Mouse (Mus musculus) forebrain, embryonic 16.5 days (tissue): ENCODE data around the gene Chmp4b. TPM values are rescaled to one million over a fixed set of nuclear protein-coding genes. Genes with fewer than 3 reads are reported as not detected.

Experiments
- ATAC-seq: fragments of 200-750 bp; cut with Nextera tagmentation; 2 replicates; pipeline ENCODE4 v1.8.0; 2017; ENCODE audit warnings: mild to moderate bottlenecking, moderate library complexity
- H3K27ac ChIP-seq: fragments of 300-500 bp; sonication (generic); 2 replicates; pipeline ENCODE4 v1.5.1; 2014; ENCODE audit warnings: low read length, control low read depth
- H3K27me3 ChIP-seq: fragments of 300-500 bp; sonication (generic); replicated peaks from 2 replicates; pipeline ENCODE4 v1.6.1; 2014; ENCODE audit warnings: low read length; ENCODE audit not compliant: control insufficient read depth, insufficient read depth
- H3K36me3 ChIP-seq: fragments of 300-500 bp; sonication (generic); 2 replicates; pipeline ENCODE4 v1.6.1; 2014; ENCODE audit not compliant: control insufficient read depth, insufficient read depth
- H3K4me1 ChIP-seq: fragments of 300-500 bp; sonication (generic); replicated peaks from 2 replicates; pipeline ENCODE4 v1.6.1; 2014; ENCODE audit warnings: low read length; ENCODE audit not compliant: control insufficient read depth, insufficient read depth
- H3K4me2 ChIP-seq: fragments of 300-500 bp; sonication (generic); 2 replicates; pipeline ENCODE4 v1.6.1; 2014; ENCODE audit warnings: mild to moderate bottlenecking, low read length, control low read depth
- H3K4me3 ChIP-seq: fragments of 300-500 bp; sonication (generic); replicated peaks from 2 replicates; pipeline ENCODE4 v1.5.1; 2014; ENCODE audit warnings: mild to moderate bottlenecking, low read length, control low read depth
- H3K9ac ChIP-seq: fragments of 300-500 bp; sonication (generic); replicated peaks from 2 replicates; pipeline ENCODE4 v1.6.1; 2014; ENCODE audit warnings: low read depth, low read length, control low read depth
- H3K9me3 ChIP-seq: fragments of 300-500 bp; sonication (generic); 2 replicates; pipeline ENCODE4 v1.6.1; 2016; ENCODE audit warnings: low read length; ENCODE audit not compliant: control insufficient read depth
- WGBS: fragments of 180-500 bp; shearing (Covaris S2); extraction: QIAGEN DNeasy Blood & Tissue Kit; methylation state at CpG from one replicate; pipeline ENCODE4 v1.1.7; 2014; 5-methylcytosine and 5-hydroxymethylcytosine counted together
- polyA plus RNA-seq: library from polyadenylated mRNA; unstranded; fragments of >200 nt; fragmentation: Nextera tagmentation; extraction: Ambion mirVana; gene quantifications from 2 replicates; pipeline ENCODE4 v1.2.1, GENCODE M21; 2015

Gene Chmp4b
- polyA plus RNA-seq, 1 experiment from 2014 or later = 19.5 TPM

DNA sequence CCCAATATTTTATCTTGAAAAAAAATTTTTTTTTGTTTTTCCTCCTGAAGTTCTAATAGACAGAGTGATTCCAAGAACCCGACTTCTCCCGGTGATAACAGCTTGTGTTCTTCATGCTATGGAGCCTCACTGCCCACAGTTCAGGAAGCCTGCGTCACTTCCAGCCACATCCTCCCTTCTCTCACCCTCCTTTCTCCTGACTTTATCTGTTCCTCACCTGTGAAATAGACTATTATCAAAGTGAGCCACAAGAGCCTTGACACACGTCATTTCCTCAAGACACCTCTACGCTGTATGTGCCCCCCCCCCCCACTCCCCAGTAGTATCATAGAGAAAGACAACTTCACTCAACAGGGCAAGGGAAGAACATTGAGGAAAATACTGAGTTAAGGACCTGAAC lies 35.8 kb upstream of the Chmp4b start:
- Histone ChIP-seq H3K9ac (no peak overlapping the region), H3K36me3 (no peaks in the 10 kb centered on the region), H3K27me3 (no peaks in the 10 kb centered on the region), H3K4me2 (no peak overlapping the region), H3K27ac (no peak overlapping the region), H3K9me3 (no peaks in the 10 kb centered on the region), H3K4me3 (no peak overlapping the region), H3K4me1 (peaks cover 19% of the 10 kb centered on the region)
- ATAC-seq = no peak
- WGBS = 95% methylated on average over 5 of the region's 5 CpGs

DNA sequence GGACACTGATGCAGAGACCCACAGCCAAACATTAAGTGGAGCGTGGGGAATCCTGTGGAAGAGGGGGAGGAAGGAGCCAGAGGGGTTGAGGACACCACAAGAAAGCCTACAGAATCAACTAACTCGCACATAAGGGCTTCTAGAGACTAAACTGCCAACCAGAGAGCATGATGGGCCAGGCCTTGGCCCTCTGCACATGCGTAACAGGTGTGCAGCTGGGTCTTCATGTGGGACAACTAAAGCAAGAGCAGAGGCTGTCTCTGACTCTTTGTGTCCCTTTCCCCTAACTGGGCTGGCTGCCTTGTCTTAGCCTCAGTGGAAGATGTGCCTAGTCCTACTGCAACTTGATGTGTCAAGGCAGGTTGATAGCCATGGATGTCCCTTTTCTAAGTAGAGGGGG lies 34.4 kb upstream of the Chmp4b start:
- Histone ChIP-seq H3K9ac (no peak overlapping the region), H3K4me1 (peaks cover 19% of the 10 kb centered on the region), H3K27ac (no peak overlapping the region), H3K27me3 (no peaks in the 10 kb centered on the region), H3K4me2 (no peak overlapping the region), H3K9me3 (no peaks in the 10 kb centered on the region), H3K36me3 (no peaks in the 10 kb centered on the region), H3K4me3 (no peak overlapping the region)
- WGBS = 98% methylated on average over 3 of the region's 3 CpGs
- no peak for ATAC-seq

DNA sequence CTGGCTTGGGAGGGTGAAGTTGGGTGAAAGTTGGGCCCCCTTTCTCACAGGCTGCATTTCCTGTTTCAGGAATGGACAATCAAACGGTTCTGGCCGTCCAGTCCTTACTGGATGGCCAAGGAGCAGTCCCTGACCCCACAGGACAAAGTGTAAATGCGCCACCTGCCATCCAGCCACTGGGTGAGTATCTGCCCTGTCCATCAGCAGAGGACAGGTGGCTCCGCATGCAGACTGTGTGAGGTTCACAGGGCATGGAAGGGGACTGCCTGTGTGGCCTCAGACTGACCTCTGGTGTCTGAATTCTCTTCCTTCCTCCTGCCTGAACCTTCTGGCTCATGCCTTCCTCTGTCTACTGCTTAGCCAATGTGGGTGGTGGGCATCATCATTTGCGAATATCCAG lies 29.8 kb upstream of the Chmp4b start:
- Histone ChIP-seq H3K36me3 (peaks cover 19% of the 10 kb centered on the region), H3K4me2 (no peak overlapping the region), H3K9ac (no peak overlapping the region), H3K4me3 (no peak overlapping the region), H3K9me3 (no peaks in the 10 kb centered on the region), H3K4me1 (no peaks in the 10 kb centered on the region), H3K27me3 (no peaks in the 10 kb centered on the region), H3K27ac (no peak overlapping the region)
- WGBS = 82% methylated on average over 5 of the region's 5 CpGs
- no peak for ATAC-seq

DNA sequence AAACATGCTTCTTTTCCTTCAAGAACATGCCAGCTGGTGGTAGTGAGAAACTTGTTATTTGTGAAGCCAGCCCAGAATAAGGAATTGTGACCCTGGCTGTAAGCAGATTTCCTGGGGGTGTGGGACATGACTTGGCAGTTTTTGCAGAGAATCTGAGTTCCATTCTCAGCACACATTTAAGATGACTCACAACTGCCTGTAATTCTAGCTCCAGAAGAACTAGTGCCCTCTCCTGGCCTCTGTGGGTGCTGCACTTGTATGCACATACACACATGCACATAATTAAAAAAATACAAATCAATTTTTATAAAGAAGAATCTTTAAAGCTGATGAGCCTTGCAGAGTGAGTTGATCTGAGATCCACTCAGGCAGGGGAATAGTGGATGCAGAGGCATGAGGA lies 27.4 kb upstream of the Chmp4b start:
- Histone ChIP-seq H3K4me3 (no peak overlapping the region), H3K4me2 (no peak overlapping the region), H3K9me3 (no peaks in the 10 kb centered on the region), H3K4me1 (no peaks in the 10 kb centered on the region), H3K27ac (no peak overlapping the region), H3K27me3 (no peaks in the 10 kb centered on the region), H3K36me3 (peaks cover 25% of the 10 kb centered on the region), H3K9ac (no peak overlapping the region)
- no peak for ATAC-seq

DNA sequence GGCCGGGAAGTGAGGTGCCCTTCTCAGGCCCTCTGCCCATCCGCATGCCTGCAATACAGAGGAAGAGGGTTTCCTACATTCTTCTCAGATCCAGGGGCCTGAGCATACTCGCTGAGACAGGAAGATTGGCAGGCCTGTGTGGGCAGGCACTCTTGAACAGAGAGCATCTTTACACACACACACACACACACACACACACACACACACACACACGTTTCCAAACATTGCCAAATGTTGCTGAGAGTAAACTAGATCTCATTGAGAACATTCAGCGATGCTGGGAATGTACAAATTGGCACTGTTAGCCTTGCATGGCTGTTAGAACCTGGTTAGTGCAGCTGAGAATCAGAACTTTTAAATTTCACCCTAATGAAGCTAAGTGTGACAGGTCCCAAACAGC lies 21.0 kb upstream of the Chmp4b start:
- H3K9ac ChIP-seq = no peak overlapping the region
- H3K27me3 ChIP-seq = no peaks in the 10 kb centered on the region
- no peak for ATAC-seq
- H3K4me1 ChIP-seq = no peaks in the 10 kb centered on the region
- H3K27ac ChIP-seq = no peak overlapping the region
- H3K36me3 ChIP-seq = peaks cover 23% of the 10 kb centered on the region
- H3K4me3 ChIP-seq = no peak overlapping the region
- H3K4me2 ChIP-seq = no peak overlapping the region
- 74% methylated on average over 5 of the region's 5 CpGs for WGBS
- H3K9me3 ChIP-seq = no peaks in the 10 kb centered on the region

DNA sequence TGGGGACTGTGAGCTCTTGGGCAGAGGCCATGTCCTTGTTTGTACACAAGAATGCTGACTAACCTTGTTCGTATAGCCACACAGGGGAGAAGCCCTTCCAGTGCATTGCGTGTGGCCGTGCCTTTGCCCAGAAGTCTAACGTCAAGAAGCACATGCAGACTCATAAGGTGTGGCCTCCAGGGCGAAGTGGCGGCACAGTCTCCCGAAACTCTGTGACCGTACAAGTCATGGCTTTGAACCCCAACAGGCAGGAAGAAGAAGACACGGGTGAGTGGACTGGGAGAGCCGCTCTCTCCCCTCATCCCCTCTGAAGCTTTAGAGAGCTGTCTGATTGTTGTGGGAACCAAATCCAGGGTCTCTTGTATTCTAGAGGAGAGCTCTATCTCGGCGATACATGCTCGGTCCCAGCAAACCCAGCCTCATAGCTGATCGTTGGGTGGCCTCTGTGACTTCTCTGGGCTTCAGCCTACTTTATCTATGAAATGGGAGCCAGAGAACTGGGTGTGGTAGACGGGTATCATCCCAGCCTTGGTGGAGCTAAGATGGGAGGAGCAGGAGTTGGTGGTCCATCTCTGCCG lies 19.2 kb upstream of the Chmp4b start:
- no peaks in the 10 kb centered on the region for H3K4me1 ChIP-seq
- no peak overlapping the region for H3K27ac ChIP-seq
- no peaks in the 10 kb centered on the region for H3K9me3 ChIP-seq
- no peak overlapping the region for H3K9ac ChIP-seq
- peaks cover 23% of the 10 kb centered on the region for H3K36me3 ChIP-seq
- no peak overlapping the region for H3K4me2 ChIP-seq
- WGBS = 92% methylated on average over 16 of the region's 16 CpGs
- H3K4me3 ChIP-seq = no peak overlapping the region
- H3K27me3 ChIP-seq = no peaks in the 10 kb centered on the region
- ATAC-seq = no peak

DNA sequence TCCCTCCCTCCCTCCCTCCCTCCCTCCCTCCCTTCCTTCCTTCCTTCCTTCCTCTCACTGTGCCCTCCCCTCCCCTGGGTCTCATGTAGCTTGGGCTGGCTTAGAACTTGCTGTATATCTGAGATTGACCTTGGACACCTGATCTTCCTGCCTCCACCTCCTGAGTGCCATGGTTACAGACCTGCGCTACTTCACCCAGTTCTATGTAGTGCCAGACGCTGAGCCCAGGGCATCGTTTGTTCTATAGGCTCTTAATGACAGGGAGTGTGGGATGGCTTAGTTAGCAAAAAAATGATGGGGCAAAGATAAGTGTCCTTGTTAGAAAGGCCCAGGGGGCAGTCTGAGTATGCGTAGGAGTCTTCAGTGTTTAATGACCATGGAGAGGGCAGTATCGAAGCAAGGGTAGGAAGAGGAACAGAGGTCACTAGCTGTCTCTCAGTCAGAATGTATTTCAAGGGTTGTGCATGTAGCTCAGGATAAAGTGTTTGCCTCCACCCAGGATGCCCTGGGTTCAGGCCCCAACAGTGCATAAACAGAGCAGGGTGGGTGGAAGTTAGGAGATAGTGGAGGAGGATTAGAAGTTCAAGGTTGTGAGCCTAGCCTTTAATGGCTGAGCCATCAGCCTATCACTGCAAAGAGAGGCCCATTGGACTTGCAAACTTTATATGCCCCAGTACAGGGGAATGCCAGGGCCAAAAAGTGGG lies 18.3 kb upstream of the Chmp4b start:
- Histone ChIP-seq H3K9ac (no peak overlapping the region), H3K27ac (no peak overlapping the region), H3K4me1 (no peaks in the 10 kb centered on the region), H3K4me3 (no peak overlapping the region), H3K36me3 (peaks cover 27% of the 10 kb centered on the region), H3K4me2 (no peak overlapping the region), H3K27me3 (no peaks in the 10 kb centered on the region), H3K9me3 (peaks cover 3% of the 10 kb centered on the region; the same call in 1 of the 2 replicates)
- no peak for ATAC-seq
- 95% methylated on average over 5 of the region's 5 CpGs for WGBS

DNA sequence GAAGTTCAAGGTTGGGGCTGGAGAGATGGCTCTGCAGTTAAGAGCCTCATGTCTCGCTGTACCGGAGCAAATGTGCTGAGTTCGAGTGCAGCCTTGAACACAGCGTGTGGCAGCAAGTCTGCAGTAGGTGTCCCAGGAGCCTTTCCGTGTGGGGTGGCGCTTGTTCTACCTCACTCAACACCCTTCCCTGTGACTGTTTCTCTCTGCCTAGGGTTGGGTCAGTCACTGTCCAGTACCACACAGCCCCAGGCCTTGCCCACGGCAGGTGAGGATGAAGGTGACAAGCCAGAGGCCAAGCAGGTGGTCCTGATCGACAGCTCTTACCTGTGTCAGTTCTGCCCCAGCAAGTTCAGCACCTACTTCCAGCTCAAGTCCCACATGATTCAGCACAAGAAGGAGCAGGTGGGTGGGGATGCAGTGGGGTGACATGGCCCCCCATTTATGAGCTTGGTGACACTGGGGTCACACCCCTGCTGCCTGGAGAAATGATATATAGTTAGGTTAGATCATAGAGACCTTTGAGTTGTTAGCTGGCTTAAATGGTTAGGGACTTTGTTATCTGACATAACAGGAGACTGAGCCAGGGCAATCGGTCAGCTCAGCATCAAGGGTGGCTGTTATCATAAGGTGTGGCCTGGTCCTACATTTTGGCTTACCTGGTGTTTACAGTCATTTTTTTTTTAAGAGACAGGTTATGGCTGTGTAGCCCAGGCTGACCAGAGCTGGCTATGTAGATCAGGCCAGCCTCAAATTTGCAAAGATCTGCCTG lies 17.4 kb upstream of the Chmp4b start:
- Histone ChIP-seq H3K4me2 (no peak overlapping the region), H3K4me1 (no peaks in the 10 kb centered on the region), H3K36me3 (peaks cover 28% of the 10 kb centered on the region), H3K9me3 (peaks cover 6% of the 10 kb centered on the region; the same call in 1 of the 2 replicates), H3K9ac (no peak overlapping the region), H3K4me3 (no peak overlapping the region), H3K27me3 (no peaks in the 10 kb centered on the region), H3K27ac (no peak overlapping the region)
- WGBS = 95% methylated on average over 9 of the region's 9 CpGs
- ATAC-seq = no peak

DNA sequence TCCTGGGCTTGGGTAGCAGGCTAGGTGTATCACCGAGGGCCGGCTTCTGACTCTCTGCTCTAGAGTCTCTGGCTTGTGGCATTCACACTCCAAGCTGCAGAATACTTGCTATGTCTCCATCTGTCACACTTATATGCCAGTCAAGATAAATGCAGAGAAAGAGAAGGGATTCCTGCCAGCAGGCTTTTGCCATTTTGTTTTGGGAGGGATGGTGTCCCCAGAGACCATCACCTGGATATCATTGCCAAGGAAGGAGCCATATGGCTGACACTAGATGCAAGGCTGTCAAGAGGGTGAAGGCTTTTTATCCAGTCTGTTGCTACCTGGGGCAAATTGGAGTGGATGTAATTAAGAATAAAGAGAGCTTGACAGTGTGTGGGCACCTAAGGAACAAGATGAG lies 15.7 kb upstream of the Chmp4b start:
- no peak overlapping the region for H3K9ac ChIP-seq
- WGBS = 84% methylated on average over 2 of the region's 2 CpGs
- no peaks in the 10 kb centered on the region for H3K4me1 ChIP-seq
- H3K9me3 ChIP-seq = peaks cover 6% of the 10 kb centered on the region; the same call in 1 of the 2 replicates
- ATAC-seq = no peak
- no peak overlapping the region for H3K4me3 ChIP-seq
- H3K27ac ChIP-seq = no peak overlapping the region
- no peak overlapping the region for H3K4me2 ChIP-seq
- no peaks in the 10 kb centered on the region for H3K27me3 ChIP-seq
- peaks cover 32% of the 10 kb centered on the region for H3K36me3 ChIP-seq
